Mouse (Mus musculus) heart, embryonic 16.5 days (tissue): ENCODE data around the gene Btbd9. TPM values are rescaled to one million over a fixed set of nuclear protein-coding genes. Genes with fewer than 3 reads are reported as not detected.

Experiments used
- ATAC-seq: fragments of 200-750 bp; cut with Nextera tagmentation; replicated peaks from 2 replicates; pipeline ENCODE4 v1.8.0; 2017; ENCODE audit warnings: moderate number of reproducible peaks; ENCODE audit not compliant: insufficient read depth, low FRiP score; ENCODE audit errors: extremely low read depth
- H3K27ac ChIP-seq: fragments of 300-500 bp; sonication (generic); 2 replicates; pipeline ENCODE4 v1.5.1; 2014; ENCODE audit warnings: mild to moderate bottlenecking, low read length, control low read depth, moderate library complexity
- H3K27me3 ChIP-seq: fragments of 300-500 bp; sonication (generic); 2 replicates; pipeline ENCODE4 v1.6.1; 2014; ENCODE audit warnings: low read length, mixed read lengths; ENCODE audit not compliant: control insufficient read depth, insufficient read depth
- H3K36me3 ChIP-seq: fragments of 300-500 bp; sonication (generic); 2 replicates; pipeline ENCODE4 v1.6.1; 2014; ENCODE audit not compliant: control insufficient read depth, insufficient read depth
- H3K4me1 ChIP-seq: fragments of 300-500 bp; sonication (generic); 2 replicates; pipeline ENCODE4 v1.6.1; 2014; ENCODE audit warnings: low read length, mixed read lengths; ENCODE audit not compliant: control insufficient read depth, insufficient read depth
- H3K4me2 ChIP-seq: fragments of 300-500 bp; sonication (generic); 2 replicates; pipeline ENCODE4 v1.6.1; 2014; ENCODE audit warnings: low read depth, mild to moderate bottlenecking, control low read depth, low read length
- H3K4me3 ChIP-seq: fragments of 300-500 bp; sonication (generic); 2 replicates; pipeline ENCODE4 v1.5.1; 2014; ENCODE audit warnings: mild to moderate bottlenecking, control low read depth, low read length
- H3K9ac ChIP-seq: fragments of 300-500 bp; sonication (generic); 2 replicates; pipeline ENCODE4 v1.6.1; 2014; ENCODE audit warnings: low read length, control low read depth
- H3K9me3 ChIP-seq: fragments of 300-500 bp; sonication (generic); replicated peaks from 2 replicates; pipeline ENCODE4 v1.6.1; 2016; ENCODE audit warnings: low read length; ENCODE audit not compliant: control insufficient read depth
- WGBS: fragments of 180-500 bp; shearing (Covaris S2); extraction: QIAGEN DNeasy Blood & Tissue Kit; methylation state at CpG from one replicate; pipeline ENCODE4 v1.1.7; 2014; 5-methylcytosine and 5-hydroxymethylcytosine counted together
- polyA plus RNA-seq: library from polyadenylated mRNA; unstranded; fragments of >200 nt; fragmentation: Nextera tagmentation; extraction: Ambion mirVana; gene quantifications from 2 replicates; pipeline ENCODE4 v1.2.1, GENCODE M21; 2015

The Btbd9 gene
- polyA plus RNA-seq, 1 experiment from 2014 or later = 38.9 TPM

DNA sequence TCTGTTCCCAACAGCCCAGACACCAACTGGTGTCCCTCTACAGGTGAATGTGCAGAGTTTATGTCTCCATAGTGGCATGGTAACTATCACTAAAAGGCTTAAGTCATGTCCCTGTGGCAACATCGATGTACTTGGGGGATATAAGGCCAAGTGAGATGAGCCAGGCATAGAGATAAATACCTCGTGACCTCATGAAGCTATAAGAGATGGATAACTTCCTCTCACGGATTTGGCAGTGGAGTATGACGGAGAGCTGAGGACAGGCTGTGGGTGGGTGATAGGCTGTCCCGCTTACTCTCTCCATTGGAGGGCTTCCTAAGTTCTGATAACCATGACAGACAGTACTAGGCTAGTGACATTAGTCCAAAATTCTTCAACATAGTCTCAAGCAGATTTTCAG is 362.9 kb downstream of the Btbd9 start:
- 62% methylated on average over 5 of the region's 5 CpGs for WGBS
- H3K9ac ChIP-seq = no peak overlapping the region
- H3K4me3 ChIP-seq = no peak overlapping the region
- no peaks in the 10 kb centered on the region for H3K27me3 ChIP-seq
- H3K36me3 ChIP-seq = peaks cover 10% of the 10 kb centered on the region
- no peaks in the 10 kb centered on the region for H3K9me3 ChIP-seq
- H3K4me2 ChIP-seq = no peak overlapping the region
- ATAC-seq = no peak
- H3K4me1 ChIP-seq = peaks cover 24% of the 10 kb centered on the region
- H3K27ac ChIP-seq = no peak overlapping the region

DNA sequence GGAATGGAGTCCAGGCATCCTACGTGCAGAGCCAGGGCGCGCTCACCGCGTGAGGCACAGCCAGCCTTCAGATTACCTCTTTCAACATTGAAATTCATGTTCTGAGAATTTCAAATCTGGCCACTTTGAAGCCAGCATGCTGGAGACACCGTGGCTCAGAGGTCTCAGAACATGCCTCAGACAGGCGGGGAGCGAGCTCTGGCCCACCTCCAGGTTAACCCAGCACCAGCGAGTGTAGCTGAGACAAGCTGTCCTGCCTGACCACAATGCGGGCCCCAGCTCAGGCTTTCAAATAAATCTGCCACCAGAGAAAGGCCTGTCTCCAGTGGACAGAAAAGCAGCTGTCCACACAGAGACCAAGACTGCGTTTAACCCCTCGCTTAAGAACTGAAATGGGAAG is 363.6 kb downstream of the Btbd9 start:
- no peak for ATAC-seq
- Histone ChIP-seq H3K9me3 (no peaks in the 10 kb centered on the region), H3K4me3 (no peak overlapping the region), H3K9ac (0 out of 2 replicates have a peak overlapping the region, but pooled peaks have one; percentile 5), H3K27ac (peak overlapping the region; percentile 37; the same call in 1 of the 2 replicates), H3K4me2 (no peak overlapping the region), H3K4me1 (peaks cover 28% of the 10 kb centered on the region), H3K27me3 (no peaks in the 10 kb centered on the region), H3K36me3 (peaks cover 10% of the 10 kb centered on the region)
- 61% methylated on average over 12 of the region's 12 CpGs for WGBS

DNA sequence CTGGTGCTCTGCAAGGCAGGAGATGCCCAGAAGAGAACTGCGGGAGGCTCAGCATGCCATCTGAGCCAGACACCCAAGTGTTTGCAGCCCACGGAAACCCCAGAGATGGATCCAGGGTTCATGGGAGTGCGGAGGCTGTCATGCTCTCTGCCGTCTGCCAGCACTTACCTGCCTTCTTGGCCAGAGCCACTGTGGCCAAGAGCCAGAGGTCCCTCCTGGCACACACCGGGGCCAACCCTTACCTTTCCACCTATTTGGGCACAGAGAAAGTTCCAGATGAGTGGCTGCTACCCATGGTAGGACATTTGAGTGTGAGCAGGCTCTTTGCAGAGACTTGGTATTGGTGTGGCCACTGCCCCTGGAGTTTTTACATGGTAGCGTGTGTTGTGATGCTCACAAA is 365.4 kb downstream of the Btbd9 start:
- H3K9ac ChIP-seq = no peak overlapping the region
- peaks cover 25% of the 10 kb centered on the region for H3K4me1 ChIP-seq
- H3K4me3 ChIP-seq = no peak overlapping the region
- H3K27me3 ChIP-seq = no peaks in the 10 kb centered on the region
- no peak for ATAC-seq
- 85% methylated on average over 6 of the region's 6 CpGs for WGBS
- H3K9me3 ChIP-seq = no peaks in the 10 kb centered on the region
- H3K4me2 ChIP-seq = no peak overlapping the region
- H3K36me3 ChIP-seq = peaks cover 10% of the 10 kb centered on the region
- no peak overlapping the region for H3K27ac ChIP-seq

DNA sequence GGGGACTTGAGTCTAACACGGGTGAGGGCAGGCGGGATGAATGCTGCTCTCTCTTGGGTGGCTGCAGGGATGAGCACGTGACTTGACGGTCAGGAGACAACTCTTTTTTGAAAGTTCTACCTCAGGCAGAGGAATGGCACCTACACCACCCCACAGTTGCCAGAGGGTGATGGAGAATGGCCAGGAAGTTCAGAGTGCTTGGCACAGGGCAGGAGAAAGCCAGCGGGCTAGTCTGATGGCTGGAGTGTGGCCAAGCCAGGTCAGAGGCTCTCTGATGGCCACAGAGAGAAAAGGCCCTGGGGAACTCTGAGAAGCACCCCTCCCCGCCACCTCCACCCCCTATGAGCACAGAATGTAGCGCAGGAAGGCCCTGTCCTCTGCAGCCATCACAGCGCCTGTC is 366.0 kb downstream of the Btbd9 start:
- Histone ChIP-seq H3K4me2 (no peak overlapping the region), H3K4me3 (no peak overlapping the region), H3K27ac (no peak overlapping the region), H3K4me1 (peaks cover 20% of the 10 kb centered on the region), H3K36me3 (peaks cover 10% of the 10 kb centered on the region), H3K9me3 (no peaks in the 10 kb centered on the region), H3K27me3 (no peaks in the 10 kb centered on the region), H3K9ac (no peak overlapping the region)
- WGBS = 92% methylated on average over 8 of the region's 8 CpGs
- ATAC-seq = no peak

DNA sequence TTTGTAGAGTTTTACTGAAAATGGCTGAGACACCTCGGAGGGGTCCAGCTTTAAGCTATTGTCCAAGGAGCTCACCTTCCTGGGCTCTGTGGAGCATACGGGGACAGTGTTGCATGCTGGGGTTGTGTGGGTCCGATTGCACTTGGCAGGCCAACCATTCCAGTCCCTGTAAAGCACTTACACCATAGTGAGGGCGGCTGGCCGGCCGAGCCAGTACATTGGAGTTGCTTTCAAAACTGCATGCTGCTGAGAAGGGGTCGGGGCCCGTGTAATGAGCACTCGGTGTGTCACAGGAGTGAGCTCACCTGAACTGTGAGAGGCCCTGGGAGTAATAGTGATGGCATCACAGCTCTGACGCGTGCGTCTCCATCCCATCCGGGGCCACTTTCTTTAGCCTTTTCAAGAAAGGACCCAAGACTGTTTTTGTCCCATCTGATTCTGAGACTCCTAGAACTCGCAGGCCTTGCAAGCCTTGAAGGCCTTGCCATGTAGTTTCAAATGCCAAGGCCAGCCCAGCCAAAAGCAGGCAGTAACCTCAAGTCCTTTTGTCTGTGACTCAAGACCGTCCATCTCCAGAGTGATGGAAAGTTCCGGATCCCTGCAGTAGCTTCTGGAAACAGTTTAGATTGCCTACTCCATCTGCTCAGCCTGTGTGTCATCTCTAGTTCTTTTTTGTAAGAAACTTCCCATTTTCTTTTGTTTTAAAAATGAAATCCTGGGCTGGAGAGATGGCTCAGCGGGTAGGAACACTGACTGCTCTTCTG is 371.0 kb downstream of the Btbd9 start:
- Histone ChIP-seq H3K27ac (no peak overlapping the region), H3K9me3 (no peaks in the 10 kb centered on the region), H3K27me3 (no peaks in the 10 kb centered on the region), H3K4me3 (no peak overlapping the region), H3K4me2 (no peak overlapping the region), H3K4me1 (peaks cover 37% of the 10 kb centered on the region), H3K9ac (no peak overlapping the region), H3K36me3 (peaks cover 10% of the 10 kb centered on the region)
- 86% methylated on average over 17 of the region's 17 CpGs for WGBS
- ATAC-seq = no peak

DNA sequence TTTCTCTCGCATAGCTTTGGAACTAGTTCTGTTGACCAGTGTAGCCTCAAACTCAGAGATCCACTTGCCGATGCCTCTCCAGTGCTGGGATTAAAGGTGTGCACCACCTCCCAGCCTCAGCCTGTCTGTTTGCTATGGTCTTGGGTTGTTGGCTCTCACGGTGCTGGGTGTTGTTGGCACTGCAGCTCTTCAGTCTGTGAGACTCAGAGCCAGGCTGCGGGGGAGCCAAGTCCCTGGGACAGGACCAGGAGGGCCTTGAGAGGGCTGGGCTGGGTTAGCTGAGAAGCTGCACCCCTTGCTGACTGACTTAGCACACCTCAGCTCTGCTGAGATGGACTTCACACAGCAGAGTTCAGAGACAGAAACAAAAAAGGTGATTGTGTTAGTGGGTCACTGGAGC is 376.0 kb downstream of the Btbd9 start:
- 41% methylated on average over 4 of the region's 4 CpGs for WGBS
- Histone ChIP-seq H3K27ac (peak overlapping the region; percentile 49), H3K27me3 (no peaks in the 10 kb centered on the region), H3K4me2 (no peak overlapping the region), H3K9me3 (no peaks in the 10 kb centered on the region), H3K9ac (0 out of 2 replicates have a peak overlapping the region, but pooled peaks have one; percentile 5), H3K4me1 (peaks cover 75% of the 10 kb centered on the region), H3K36me3 (no peaks in the 10 kb centered on the region), H3K4me3 (no peak overlapping the region)
- no peak for ATAC-seq

DNA sequence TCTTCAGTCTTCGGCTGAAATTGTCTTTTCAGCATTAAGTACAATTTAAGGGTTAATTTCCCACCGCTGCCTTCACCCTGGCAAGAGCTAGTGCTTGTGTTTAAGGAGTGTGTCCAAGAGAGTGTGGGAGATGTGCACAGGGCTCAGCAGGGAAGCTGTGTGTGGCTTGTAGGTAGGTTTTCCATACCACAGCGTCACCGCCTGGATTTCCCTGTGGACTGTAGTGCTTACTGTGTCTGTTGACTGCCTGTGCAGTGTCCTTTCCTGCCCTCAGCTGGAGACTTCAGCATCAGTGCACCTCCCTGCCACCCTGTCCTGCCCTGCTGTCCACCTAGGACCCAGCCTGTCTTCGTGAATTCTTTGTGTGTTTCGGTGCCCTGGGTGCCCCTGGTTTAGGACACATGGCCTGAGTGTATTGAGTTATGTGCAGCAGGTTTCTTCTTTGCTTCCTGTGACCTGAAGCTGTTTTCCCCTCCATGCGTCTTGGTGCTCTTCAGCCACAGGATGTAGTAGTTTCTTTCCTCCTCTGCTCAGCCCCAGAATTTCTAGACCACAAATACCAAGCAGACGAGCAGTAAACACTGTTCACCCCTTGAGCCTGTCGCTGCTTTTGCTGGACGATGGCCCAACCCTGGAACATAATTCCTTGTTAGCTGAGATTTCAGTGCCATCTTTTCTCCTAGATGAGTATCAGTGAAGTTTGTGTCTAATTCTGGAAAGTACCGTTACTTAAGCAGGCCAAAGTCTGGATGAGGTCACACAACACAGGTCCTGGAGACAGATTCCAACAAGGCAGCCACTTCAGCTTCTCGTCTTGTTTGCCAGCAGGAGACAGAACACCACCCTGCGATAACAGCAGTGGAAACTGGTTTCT is 376.7 kb downstream of the Btbd9 start:
- H3K9ac ChIP-seq = 0 out of 2 replicates have a peak overlapping the region, but pooled peaks have one; percentile 14

DNA sequence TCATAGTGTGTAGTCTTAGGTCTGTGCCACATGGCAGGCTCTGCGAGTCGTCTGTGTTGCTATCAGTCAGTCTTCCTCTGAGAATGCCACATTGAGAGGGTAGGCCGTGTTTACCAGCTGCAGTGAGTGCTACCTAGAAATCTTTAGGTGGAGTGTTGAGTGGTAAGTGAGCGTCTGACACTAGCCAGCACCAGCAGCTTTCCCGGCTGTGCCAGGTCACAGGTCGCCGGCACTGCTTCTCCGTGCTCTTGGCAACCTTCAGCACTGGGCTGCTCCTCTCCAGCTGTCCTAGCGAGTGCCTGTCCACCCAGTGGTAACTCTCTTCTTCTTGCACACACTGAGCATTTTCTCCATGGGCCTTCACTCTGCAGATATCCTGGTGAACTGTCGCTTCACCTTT is 377.9 kb downstream of the Btbd9 start:
- Histone ChIP-seq H3K27me3 (no peaks in the 10 kb centered on the region), H3K36me3 (no peaks in the 10 kb centered on the region), H3K4me3 (no peak overlapping the region), H3K4me1 (peaks cover 87% of the 10 kb centered on the region), H3K9ac (no peak overlapping the region), H3K4me2 (no peak overlapping the region), H3K27ac (peak overlapping the region; percentile 86), H3K9me3 (no peaks in the 10 kb centered on the region)
- ATAC-seq = peak; percentile 47; the same call in 1 of the 2 replicates
- WGBS = 28% methylated on average over 10 of the region's 10 CpGs

More for the DNA sequence above, 376.7 kb downstream of the Btbd9 start:
- H3K9me3 ChIP-seq = no peaks in the 10 kb centered on the region
- WGBS = 40% methylated on average over 13 of the region's 13 CpGs
- H3K4me2 ChIP-seq = no peak overlapping the region
- peak overlapping the region; percentile 49 for H3K27ac ChIP-seq
- H3K36me3 ChIP-seq = no peaks in the 10 kb centered on the region
- H3K27me3 ChIP-seq = no peaks in the 10 kb centered on the region
- H3K4me3 ChIP-seq = no peak overlapping the region
- no peak for ATAC-seq
- peaks cover 80% of the 10 kb centered on the region for H3K4me1 ChIP-seq
